Mouse (Mus musculus) ES-Bruce4 (cell line): ENCODE data around the gene Hectd1. TPM values are rescaled to one million over a fixed set of nuclear protein-coding genes. Genes with fewer than 3 reads are reported as not detected.

Experiments used
- H3K27ac ChIP-seq: 2 replicates; pipeline ENCODE4 v1.5.1; 2012; ENCODE audit warnings: low read length, inconsistent platforms; ENCODE audit not compliant: insufficient read depth
- H3K27me3 ChIP-seq: 2 replicates; pipeline ENCODE4 v1.6.1; 2012; ENCODE audit warnings: mild to moderate bottlenecking, low read length, inconsistent platforms; ENCODE audit not compliant: control insufficient read depth, poor library complexity, insufficient read depth, severe bottlenecking
- H3K36me3 ChIP-seq: 2 replicates; pipeline ENCODE4 v1.6.1; 2012; ENCODE audit warnings: inconsistent platforms, mild to moderate bottlenecking, low read length, moderate library complexity; ENCODE audit not compliant: control insufficient read depth, poor library complexity, insufficient read depth, severe bottlenecking
- H3K4me1 ChIP-seq: one replicate; pipeline ENCODE4 v1.8.1; 2011; ENCODE audit warnings: low read length; ENCODE audit not compliant: control insufficient read depth, insufficient read depth
- H3K4me3 ChIP-seq: 2 replicates; pipeline ENCODE4 v1.5.1; 2011; ENCODE audit warnings: low read depth, mild to moderate bottlenecking, low read length
- H3K9ac ChIP-seq: 2 replicates; pipeline ENCODE4 v1.6.1; 2012; ENCODE audit warnings: low read depth, mild to moderate bottlenecking, inconsistent platforms; ENCODE audit not compliant: poor library complexity, severe bottlenecking
- H3K9me3 ChIP-seq: replicated peaks from 2 replicates; pipeline ENCODE4 v1.6.1; 2012; ENCODE audit warnings: mild to moderate bottlenecking, low read length, inconsistent platforms; ENCODE audit not compliant: control insufficient read depth, poor library complexity, insufficient read depth, severe bottlenecking
- CTCF ChIP-seq: IDR thresholded peaks from one replicate; pipeline ENCODE4 v1.8.1; 2011; ENCODE audit warnings: low read depth, low read length
- EP300 ChIP-seq: IDR thresholded peaks from 2 replicates; pipeline ENCODE4 v1.6.1; 2011; ENCODE audit warnings: low read depth, low read length; ENCODE audit not compliant: insufficient read depth
- POLR2A ChIP-seq: IDR thresholded peaks from one replicate; pipeline ENCODE4 v1.8.1; 2011; ENCODE audit warnings: low read length; ENCODE audit not compliant: insufficient read depth
- polyA plus RNA-seq: library from polyadenylated mRNA; stranded (reverse); fragments of >200 nt; gene quantifications from 2 replicates; pipeline ENCODE4 v1.2.4, GENCODE M21; 2011; ENCODE audit warnings: low read depth; ENCODE audit not compliant: missing spikeins, insufficient read depth, insufficient read length

Hectd1 gene
- polyA plus RNA-seq, 1 experiment: 96.9 TPM

DNA sequence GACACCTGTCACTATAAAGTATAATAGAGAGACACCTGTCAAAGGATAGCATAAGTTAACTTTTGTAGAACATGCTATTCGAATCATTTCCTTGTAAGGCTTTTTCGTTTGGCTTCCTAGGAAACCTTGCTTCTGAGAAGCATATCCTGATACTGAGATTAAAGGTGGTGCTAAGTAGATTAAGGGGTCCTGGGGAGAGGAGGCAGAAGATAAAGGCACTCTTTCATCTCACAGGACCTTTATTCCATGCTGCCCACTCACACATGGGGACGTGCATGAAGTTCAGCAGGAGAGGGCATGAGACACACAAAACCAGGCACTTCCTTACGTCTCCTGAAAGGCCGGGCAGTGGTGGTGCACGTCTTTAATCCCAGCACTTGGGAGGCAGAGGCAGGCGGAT lies 26.1 kb upstream of the Hectd1 start:
- no peak overlapping the region for H3K9ac ChIP-seq
- no peaks in the 10 kb centered on the region for H3K27me3 ChIP-seq
- H3K4me1 ChIP-seq: peaks cover 2% of the 10 kb centered on the region
- no peak overlapping the region for H3K4me3 ChIP-seq
- no peaks in the 10 kb centered on the region for H3K36me3 ChIP-seq
- no peak overlapping the region for H3K27ac ChIP-seq
- TF ChIP-seq EP300 (no peak), CTCF (no peak), POLR2A (no peak)
- H3K9me3 ChIP-seq: no peaks in the 10 kb centered on the region

DNA sequence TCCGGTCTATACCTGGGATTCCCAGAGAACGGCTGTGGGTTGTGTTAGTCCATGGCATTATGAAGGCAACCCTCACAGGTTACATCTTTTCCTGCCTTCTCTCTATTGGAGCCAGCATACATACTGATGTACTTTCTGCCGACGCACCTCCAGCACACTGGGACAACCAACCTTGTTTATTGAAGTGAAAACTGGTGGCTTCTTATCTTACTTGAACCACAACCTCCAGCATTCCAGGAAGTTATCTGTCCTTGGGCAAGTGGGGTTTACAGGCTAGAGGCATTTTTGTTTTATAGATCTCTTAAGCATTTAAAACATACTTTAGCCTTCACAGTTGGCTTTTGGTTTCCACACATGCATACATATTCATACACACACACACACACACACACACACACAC lies 22.3 kb upstream of the Hectd1 start:
- H3K9me3 ChIP-seq: no peaks in the 10 kb centered on the region
- TF ChIP-seq POLR2A (no peak), EP300 (no peak), CTCF (no peak)

DNA sequence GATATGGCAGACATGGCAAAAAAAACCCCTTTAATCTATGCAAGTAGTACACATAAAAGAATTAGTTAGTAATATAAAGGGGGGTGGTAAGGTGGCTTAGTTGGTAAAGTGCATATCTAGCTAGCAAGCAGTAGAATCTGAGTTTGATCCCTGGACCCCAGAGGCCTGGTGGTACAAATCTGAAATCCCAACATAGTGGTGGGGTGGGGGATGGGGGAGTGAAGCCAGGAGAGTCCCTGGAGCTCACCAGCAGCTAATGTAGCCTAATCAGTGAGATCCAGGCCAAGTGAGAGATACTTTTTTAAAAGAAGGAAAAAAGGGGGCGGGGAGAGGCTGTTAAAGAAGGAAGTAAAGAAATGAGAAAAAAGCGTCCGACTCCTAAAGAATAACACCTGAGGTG lies 21.8 kb upstream of the Hectd1 start:
- Histone ChIP-seq H3K4me3 (no peak overlapping the region), H3K4me1 (no peaks in the 10 kb centered on the region), H3K9ac (no peak overlapping the region), H3K27me3 (no peaks in the 10 kb centered on the region), H3K36me3 (no peaks in the 10 kb centered on the region), H3K9me3 (no peaks in the 10 kb centered on the region), H3K27ac (no peak overlapping the region; the same call in 1 of the 2 replicates)
- TF ChIP-seq EP300: no peak
- no peak for TF ChIP-seq POLR2A
- no peak for TF ChIP-seq CTCF

More for the DNA sequence above, 22.3 kb upstream of the Hectd1 start:
- Histone ChIP-seq H3K36me3 (no peaks in the 10 kb centered on the region), H3K27ac (no peak overlapping the region; the same call in 1 of the 2 replicates), H3K27me3 (no peaks in the 10 kb centered on the region), H3K4me3 (no peak overlapping the region), H3K4me1 (no peaks in the 10 kb centered on the region), H3K9ac (no peak overlapping the region)

DNA sequence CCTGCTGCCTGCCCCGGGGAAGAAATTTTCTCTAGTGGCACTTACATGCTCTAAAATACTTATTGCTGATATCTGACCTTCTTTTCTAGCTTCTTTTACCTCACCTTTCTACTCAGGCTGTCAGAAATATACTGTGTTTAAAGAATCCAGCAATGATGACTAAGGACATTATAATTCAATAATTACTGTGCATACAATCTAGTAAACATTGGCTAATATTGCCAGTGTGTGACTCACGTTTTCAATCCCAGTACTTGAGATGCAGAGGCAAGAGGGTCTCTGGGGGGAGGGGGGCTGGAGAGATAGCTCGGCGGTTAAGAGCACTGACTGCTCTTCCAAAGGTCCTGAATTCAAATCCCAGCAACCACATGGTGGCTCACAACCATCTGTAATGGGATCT lies 21.0 kb upstream of the Hectd1 start:
- H3K27me3 ChIP-seq: no peaks in the 10 kb centered on the region
- H3K36me3 ChIP-seq: no peaks in the 10 kb centered on the region
- no peak overlapping the region for H3K27ac ChIP-seq
- no peak overlapping the region for H3K4me3 ChIP-seq
- H3K9me3 ChIP-seq: no peaks in the 10 kb centered on the region
- TF ChIP-seq EP300 (no peak), CTCF (no peak), POLR2A (no peak)
- no peaks in the 10 kb centered on the region for H3K4me1 ChIP-seq
- H3K9ac ChIP-seq: no peak overlapping the region

DNA sequence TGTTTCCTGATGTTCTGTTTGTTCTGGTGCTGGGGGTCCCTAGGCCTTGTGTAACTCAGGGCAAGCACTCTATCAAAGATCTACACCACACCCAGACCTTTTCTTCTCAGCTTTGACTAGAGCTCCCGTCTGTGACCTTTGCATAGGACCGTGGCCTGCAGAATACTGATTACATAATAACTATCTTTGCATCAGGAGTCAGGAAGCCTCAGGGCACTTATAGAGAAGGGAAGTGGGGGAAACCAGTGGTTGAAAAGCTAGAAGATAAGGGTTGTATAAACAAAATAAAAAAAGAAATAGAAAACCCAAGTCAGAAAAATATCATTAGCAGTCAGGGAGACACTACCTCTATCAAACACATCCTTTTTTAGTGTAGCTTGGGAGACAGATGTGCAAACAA lies 20.6 kb upstream of the Hectd1 start:
- no peak overlapping the region for H3K9ac ChIP-seq

DNA sequence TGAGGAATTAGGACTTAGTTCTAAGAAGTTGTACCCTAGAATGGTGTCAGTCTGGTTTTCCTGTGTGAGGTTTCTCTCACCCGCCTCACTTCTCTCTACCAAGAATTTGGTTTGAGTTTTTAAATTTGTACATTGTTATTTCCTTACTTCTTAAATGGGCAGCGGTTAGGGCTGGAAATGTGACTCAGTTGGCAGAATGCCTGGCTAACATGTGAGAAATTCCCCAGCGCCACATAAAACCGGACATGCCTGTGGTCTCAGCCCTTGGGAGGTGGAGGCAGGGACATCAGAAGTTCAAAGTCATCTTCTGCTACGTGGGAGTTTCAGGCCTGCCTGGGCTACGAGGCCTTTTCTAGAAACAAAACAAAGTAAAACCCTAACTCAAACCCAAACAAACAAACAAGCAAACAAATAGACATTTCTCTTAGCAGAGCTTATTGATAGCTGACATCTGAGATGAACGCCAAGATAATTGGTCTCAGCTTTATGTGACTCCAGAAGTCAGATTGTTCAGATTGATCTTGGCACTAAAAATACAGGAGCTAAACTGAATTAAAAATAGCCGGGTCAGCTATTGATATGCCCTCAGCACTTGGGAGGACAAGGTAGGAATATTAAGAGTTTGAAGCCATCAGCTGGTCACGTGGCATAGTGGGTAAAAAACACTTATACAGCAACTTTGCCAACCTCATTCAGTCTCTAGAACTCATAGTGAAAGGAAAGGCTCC lies 18.8 kb upstream of the Hectd1 start:
- H3K27ac ChIP-seq: no peak overlapping the region
- peak overlapping the region; percentile 25; the same call in 1 of the 2 replicates for H3K9ac ChIP-seq
- H3K4me1 ChIP-seq: peaks cover 3% of the 10 kb centered on the region
- no peak overlapping the region for H3K4me3 ChIP-seq
- no peak for TF ChIP-seq CTCF
- TF ChIP-seq POLR2A: no peak
- TF ChIP-seq EP300: no peak
- H3K36me3 ChIP-seq: no peaks in the 10 kb centered on the region
- no peaks in the 10 kb centered on the region for H3K27me3 ChIP-seq
- no peaks in the 10 kb centered on the region for H3K9me3 ChIP-seq

More for the DNA sequence above, 20.6 kb upstream of the Hectd1 start:
- Histone ChIP-seq H3K36me3 (no peaks in the 10 kb centered on the region), H3K4me3 (no peak overlapping the region), H3K4me1 (no peaks in the 10 kb centered on the region), H3K27ac (no peak overlapping the region), H3K9me3 (no peaks in the 10 kb centered on the region), H3K27me3 (no peaks in the 10 kb centered on the region)
- TF ChIP-seq POLR2A (no peak), EP300 (no peak), CTCF (no peak)

DNA sequence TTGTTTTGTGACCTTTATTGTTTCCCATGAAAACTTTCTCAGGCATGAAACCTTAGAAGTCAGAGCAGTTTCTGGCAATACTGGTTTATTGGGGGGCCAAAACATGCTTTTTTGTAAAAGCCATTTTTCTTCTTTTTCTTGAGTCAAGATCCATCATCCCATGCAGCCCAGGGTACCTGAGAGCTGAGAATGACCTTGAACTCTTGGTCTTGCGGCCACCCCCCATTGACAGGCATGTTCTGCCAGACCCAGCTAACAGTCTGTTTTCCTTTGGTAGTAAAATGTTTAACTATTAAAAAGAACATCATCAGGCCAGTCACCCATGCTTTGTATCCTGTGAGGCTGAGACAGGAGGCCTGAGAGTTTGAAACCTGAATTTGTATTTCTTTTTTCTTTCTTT lies 15.9 kb upstream of the Hectd1 start:
- Histone ChIP-seq H3K27ac (peak overlapping the region; percentile 93), H3K4me3 (peak overlapping the region; percentile 77), H3K4me1 (peaks cover 3% of the 10 kb centered on the region), H3K9me3 (no peaks in the 10 kb centered on the region), H3K9ac (no peak overlapping the region), H3K36me3 (no peaks in the 10 kb centered on the region), H3K27me3 (no peaks in the 10 kb centered on the region)
- TF ChIP-seq POLR2A (no peak), EP300 (0 out of 2 replicates have a peak, but pooled peaks have one; percentile 40)
